Mouse (Mus musculus): ENCODE data around the gene Pdgfa. TPM values are rescaled to one million over a fixed set of nuclear protein-coding genes. Genes with fewer than 3 reads are reported as not detected.

The Pdgfa gene
- polyA plus RNA-seq, 1 experiment: 20.4 TPM

GRCm38 (mm10) chr5:138953986-138954385, 43.2 kb downstream of the Pdgfa start:
- DNase-seq (ENCODE audit: low spot score): no peak

DNA sequence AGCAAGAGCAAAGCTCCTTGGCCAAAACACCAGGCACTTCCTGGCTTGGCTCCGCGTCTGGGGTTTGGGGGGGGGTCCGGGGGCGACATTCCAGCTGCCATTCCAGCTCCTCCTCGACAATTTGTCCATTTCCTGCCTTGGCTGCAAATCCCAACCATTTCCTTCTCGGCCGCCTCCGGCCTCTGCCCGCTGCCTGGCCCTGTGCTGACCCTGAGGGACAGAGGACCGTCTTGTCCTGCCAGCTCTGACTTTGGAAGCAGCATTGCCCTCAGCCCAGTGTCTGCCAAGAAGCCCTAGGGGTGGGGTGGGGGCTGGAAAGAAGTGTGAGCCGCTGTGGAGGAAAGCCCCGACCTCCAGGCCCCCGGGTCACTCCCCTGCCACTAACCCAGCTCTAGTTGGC, 44.2 kb downstream of the Pdgfa start:
- no peak for DNase-seq (ENCODE audit: low spot score)

- no peak for DNase-seq (ENCODE audit: low spot score)
Observed at GRCm38 (mm10) chr5:138951305-138951704, 45.9 kb downstream of the Pdgfa start.

GRCm38 (mm10) chr5:138949165-138949564, 48.0 kb downstream of the Pdgfa start:
- no peak for DNase-seq (ENCODE audit: low spot score)

DNA sequence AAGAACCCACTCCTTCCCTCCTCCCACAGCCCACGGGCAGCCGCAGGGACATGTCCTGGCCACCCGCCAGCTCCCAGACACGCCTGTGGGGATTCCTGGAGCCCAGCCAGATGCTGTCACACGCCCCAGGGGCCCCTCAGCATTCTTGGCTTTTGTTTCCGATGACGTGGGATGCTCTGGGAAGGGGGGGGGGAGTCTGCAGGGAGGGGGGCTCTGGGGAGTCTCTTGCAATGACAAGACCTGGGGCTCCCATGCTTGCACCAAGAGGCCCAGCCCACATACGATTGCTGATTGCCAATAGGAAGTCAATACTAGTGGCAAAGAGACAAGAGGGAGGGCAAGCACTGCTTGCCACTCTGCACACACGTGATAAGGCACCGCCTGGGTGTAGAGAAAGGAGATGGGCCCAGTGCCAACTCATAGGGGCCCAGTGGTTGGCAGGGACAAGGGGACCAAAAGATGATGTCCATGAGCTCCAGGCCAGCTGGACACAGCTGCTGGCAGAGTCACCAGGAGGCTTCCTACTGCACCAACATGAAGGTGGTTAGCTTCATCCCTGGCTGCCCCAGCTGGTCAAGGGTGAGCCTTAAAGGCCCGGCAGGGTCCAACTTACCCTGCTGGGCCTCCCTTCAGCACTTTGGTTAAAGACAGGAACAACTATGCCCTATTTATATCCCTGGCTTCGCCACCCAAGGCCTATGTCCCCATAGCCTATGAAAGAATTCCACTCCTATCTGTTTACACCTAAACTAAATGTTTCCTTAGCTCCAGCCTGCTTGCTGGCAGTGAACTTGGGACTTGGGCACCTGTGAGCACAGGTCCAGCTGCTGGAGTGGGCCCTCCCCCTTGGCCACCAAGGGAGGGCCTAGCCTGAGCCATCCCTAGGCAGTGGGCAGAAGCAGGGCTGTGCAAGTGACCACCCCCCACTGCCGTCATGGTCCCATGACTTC, 48.9 kb downstream of the Pdgfa start:
- no peak for DNase-seq (ENCODE audit: low spot score)

GRCm38 (mm10) chr5:138947487-138947886, 49.7 kb downstream of the Pdgfa start:
- DNase-seq (ENCODE audit: low spot score): no peak

DNA sequence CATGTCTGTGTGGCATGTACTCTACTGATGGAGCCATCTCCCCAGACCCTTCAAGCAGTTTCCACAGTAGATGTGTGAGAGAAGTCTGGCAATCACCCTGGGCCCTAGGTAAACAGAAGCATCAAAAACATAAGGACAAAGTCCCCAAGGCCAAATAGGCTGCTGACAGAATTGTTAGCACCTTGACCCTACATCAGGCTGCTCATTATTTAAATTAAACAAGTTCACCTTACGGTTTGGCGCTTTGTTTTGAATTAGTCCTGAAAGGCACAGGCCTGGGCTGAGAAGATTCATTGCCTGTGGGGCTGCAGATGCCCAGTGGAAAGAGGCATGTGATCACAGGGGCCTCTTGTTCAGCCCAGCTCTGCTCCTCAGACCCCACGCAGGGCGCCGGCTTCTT, 50.2 kb downstream of the Pdgfa start:
- DNase-seq (ENCODE audit: low spot score): no peak

- DNase-seq (ENCODE audit: low spot score): no peak
Observed at GRCm38 (mm10) chr5:138945011-138945410, 52.2 kb downstream of the Pdgfa start.

- DNase-seq (ENCODE audit: low spot score): no peak
Observed at GRCm38 (mm10) chr5:138944551-138944950, 52.6 kb downstream of the Pdgfa start.

- no peak for DNase-seq (ENCODE audit: low spot score)
Observed at GRCm38 (mm10) chr5:138941842-138942241, 55.3 kb downstream of the Pdgfa start.

DNA sequence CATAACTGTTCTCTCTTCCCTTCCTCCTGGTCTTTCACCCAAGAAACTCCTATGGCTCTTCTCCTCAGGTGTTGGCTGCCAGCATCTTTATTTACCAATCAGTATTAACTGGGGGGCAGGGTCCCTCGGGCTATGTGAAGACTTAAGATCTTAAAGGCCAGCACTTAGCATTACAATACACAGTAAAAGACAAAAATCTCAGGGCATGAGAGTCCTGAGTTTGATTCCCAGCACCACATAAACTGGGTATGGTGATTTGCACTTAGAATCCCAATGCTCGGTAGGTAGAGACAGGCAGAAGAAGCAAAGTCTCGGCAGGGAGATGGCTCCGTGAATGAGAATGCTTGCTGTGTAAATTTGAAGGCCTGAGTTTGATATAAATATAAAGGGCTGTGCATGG, 56.6 kb downstream of the Pdgfa start:
- no peak for DNase-seq (ENCODE audit: low spot score)

DNA sequence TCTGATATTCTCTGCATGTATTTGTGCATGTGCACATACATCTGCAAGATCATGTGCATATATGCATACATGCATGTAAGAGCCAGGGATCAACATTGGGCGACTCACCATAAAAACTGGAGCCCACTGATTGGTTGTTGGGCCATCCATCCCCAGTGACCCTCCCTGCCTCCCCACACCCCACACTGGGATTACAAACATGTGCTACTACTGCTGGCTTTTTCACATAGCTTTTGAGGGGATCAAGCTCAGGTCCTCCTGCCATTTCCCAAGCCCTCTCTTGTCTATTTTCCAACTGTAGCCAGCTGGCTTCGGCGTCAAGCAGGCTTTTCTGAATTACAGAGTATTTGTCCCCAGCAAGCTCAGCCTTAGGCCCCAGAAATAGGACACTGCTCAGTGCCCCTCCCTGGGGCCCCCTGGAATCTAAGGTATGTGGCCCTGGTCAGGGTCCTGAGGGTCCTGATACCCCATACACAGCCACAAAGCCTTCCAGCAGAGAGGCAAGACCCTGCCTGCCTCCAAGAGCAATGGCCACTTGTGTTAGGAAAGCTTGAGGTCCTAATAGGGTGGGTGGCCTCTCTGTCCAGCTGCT, 58.5 kb downstream of the Pdgfa start:
- DNase-seq (ENCODE audit: low spot score): no peak

DNA sequence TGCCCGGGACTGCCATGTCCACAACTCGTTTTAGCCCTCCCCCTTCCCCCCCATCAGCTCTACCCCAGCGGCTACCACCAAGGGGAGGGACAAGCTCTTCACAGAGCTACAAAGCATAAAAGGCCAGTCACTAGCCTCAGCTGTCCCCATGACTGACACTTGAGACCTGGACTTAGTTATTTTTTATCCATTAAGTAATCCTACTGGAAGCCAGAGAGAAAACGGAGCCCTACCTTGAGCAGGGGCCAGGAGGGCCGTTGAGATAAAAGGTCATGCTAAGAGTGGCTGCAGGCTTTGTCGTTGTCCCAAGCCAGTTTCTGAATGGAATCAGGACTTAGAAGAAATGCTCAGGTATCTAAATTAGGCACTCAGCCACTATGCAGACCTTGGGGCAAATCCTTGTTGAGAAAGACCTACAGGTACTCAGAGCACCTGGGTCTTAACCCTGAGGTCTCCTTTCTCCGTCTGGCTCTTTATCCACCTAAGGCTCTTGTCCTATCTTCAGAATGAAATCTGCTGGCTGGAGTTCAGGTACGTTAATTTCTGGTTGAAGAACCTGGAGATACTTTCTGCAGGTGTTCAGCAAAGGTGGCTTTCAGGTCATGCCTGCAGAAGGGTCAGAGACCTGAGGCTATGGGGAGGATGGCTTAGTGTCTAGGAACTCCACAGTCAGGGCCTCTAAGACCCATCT, 60.6 kb downstream of the Pdgfa start:
- DNase-seq (ENCODE audit: low spot score): no peak

- DNase-seq (ENCODE audit: low spot score): no peak
Observed at GRCm38 (mm10) chr5:138934540-138934939, 62.6 kb downstream of the Pdgfa start.

GRCm38 (mm10) chr5:138932460-138933432, 64.4 kb downstream of the Pdgfa start:
- no peak for DNase-seq (ENCODE audit: low spot score)

DNA sequence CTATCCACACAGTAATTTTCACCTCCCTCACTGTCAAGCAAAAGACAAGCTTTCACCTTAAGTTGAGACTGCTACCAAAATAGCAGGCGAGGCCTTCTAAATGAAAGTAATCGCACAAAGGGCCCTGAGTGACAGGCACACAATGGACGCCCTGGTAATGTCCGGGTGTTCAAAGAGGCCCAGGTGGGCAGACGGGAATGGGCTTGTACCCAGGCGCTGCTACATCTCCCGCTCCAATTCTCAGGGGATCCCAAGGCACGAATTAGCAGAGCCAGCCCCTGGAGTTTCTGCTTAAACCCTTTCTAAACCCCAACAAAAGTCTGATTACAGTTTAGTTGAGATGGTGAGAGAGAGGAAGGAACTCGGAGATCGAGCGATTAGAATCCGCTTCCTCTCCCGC, 65.3 kb downstream of the Pdgfa start:
- no peak for DNase-seq (ENCODE audit: low spot score)

- DNase-seq (ENCODE audit: low spot score): no peak
Observed at GRCm38 (mm10) chr5:138929879-138930507, 67.2 kb downstream of the Pdgfa start.

Measured in urinary bladder, adult 2 months (tissue).